Mouse (Mus musculus) MEL (cell line): ENCODE data around the gene Tsnaxip1. TPM values are rescaled to one million over a fixed set of nuclear protein-coding genes. Genes with fewer than 3 reads are reported as not detected.

Experiments used
- DNase-seq: peaks from one replicate; pipeline ENCODE4 v3.0.0; 2011; ENCODE audit warnings: low read depth, low spot score
- H3K27ac ChIP-seq: 2 replicates; pipeline ENCODE4 v1.5.1; 2012; ENCODE audit warnings: low read depth, mild to moderate bottlenecking, control low read depth, low read length, moderate library complexity; ENCODE audit not compliant: control insufficient read depth
- H3K27me3 ChIP-seq, 2 experiments: fragments of 150-350 bp in 1 of 2; sonication (generic) in 1 of 2; 2 replicates each; pipeline ENCODE4 v1.6.1; 2012; ENCODE audit warnings: low read length in 2 of 2, mild to moderate bottlenecking in 2 of 2, improper control_type of control experiment in 1 of 2, moderate library complexity in 1 of 2; ENCODE audit not compliant: insufficient read depth in 2 of 2, control insufficient read depth in 1 of 2
- H3K36me3 ChIP-seq, 2 experiments: 2 replicates each; pipeline ENCODE4 v1.6.1; 2012 to 2014; ENCODE audit warnings: low read length in 2 of 2, improper control_type of control experiment in 1 of 2, inconsistent platforms in 1 of 2, mild to moderate bottlenecking in 1 of 2; ENCODE audit not compliant: insufficient read depth in 2 of 2, control insufficient read depth in 1 of 2
- H3K4me1 ChIP-seq, 2 experiments: fragments of 150-350 bp in 1 of 2; sonication (generic) in 1 of 2; 2 replicates each; pipeline ENCODE4 v1.6.1; 2012; ENCODE audit warnings: low read length in 2 of 2, improper control_type of control experiment in 1 of 2, mild to moderate bottlenecking in 1 of 2; ENCODE audit not compliant: insufficient read depth in 2 of 2, control insufficient read depth in 1 of 2
- H3K4me3 ChIP-seq, 2 experiments: fragments of 150-350 bp in 1 of 2; sonication (generic) in 1 of 2; 2 replicates each; pipeline ENCODE4 v1.5.1; 2012; ENCODE audit warnings: low read depth in 2 of 2, low read length in 2 of 2, mild to moderate bottlenecking in 2 of 2, moderate library complexity in 2 of 2, control low read depth in 1 of 2, improper control_type of control experiment in 1 of 2; ENCODE audit not compliant: control insufficient read depth in 1 of 2, insufficient read depth in 1 of 2
- H3K79me2 ChIP-seq: 2 replicates; pipeline ENCODE4 v1.6.1; 2012; ENCODE audit warnings: mild to moderate bottlenecking, low read length, moderate library complexity; ENCODE audit not compliant: control insufficient read depth, poor library complexity, insufficient read depth
- H3K9ac ChIP-seq: 2 replicates; pipeline ENCODE4 v1.6.1; 2012; ENCODE audit warnings: low read depth, mild to moderate bottlenecking, control low read depth, low read length, moderate library complexity; ENCODE audit not compliant: control insufficient read depth, poor library complexity, severe bottlenecking
- H3K9me3 ChIP-seq: fragments of 150-350 bp; sonication (generic); replicated peaks from 2 replicates; pipeline ENCODE4 v1.6.1; 2012; ENCODE audit warnings: mild to moderate bottlenecking, low read length, improper control_type of control experiment, moderate library complexity; ENCODE audit not compliant: insufficient read depth
- BHLHE40 ChIP-seq: IDR thresholded peaks from 2 replicates; pipeline ENCODE4 v1.6.1; 2012; ENCODE audit warnings: low read depth, mild to moderate bottlenecking, inconsistent platforms, low read length, improper control_type of control experiment, borderline replicate concordance
- CHD2 ChIP-seq: IDR thresholded peaks from 2 replicates; pipeline ENCODE4 v1.6.1; 2011; ENCODE audit warnings: low read length, improper control_type of control experiment
- CTCF ChIP-seq, 3 experiments: IDR thresholded peaks in 2 of 3; conservative IDR thresholded peaks in 1 of 3; 2 replicates each; pipeline ENCODE4 v1.5.1; 2011 to 2012; ENCODE audit warnings: low read length in 3 of 3, low read depth in 2 of 3, mild to moderate bottlenecking in 2 of 3, improper control_type of control experiment in 1 of 3, inconsistent platforms in 1 of 3, mixed read lengths in 1 of 3, moderate library complexity in 1 of 3; ENCODE audit not compliant: control insufficient read depth in 1 of 3, insufficient read depth in 1 of 3, poor library complexity in 1 of 3, severe bottlenecking in 1 of 3
- E2F4 ChIP-seq: IDR thresholded peaks from 2 replicates; pipeline ENCODE4 v1.6.1; 2011; ENCODE audit warnings: low read depth, low read length, improper control_type of control experiment, borderline replicate concordance
- ELF1 ChIP-seq: IDR thresholded peaks from 2 replicates; pipeline ENCODE4 v1.6.1; 2014; ENCODE audit warnings: low read depth, mild to moderate bottlenecking, inconsistent platforms, low read length, improper control_type of control experiment, moderate library complexity
- ETS1 ChIP-seq: IDR thresholded peaks from 2 replicates; pipeline ENCODE4 v1.6.1; 2012; ENCODE audit warnings: low read depth, mild to moderate bottlenecking, inconsistent platforms, low read length, improper control_type of control experiment, moderate library complexity
- GABPA ChIP-seq: IDR thresholded peaks from 2 replicates; pipeline ENCODE4 v1.6.1; 2012; ENCODE audit warnings: low read depth, mild to moderate bottlenecking, inconsistent platforms, low read length, improper control_type of control experiment, moderate library complexity
- HCFC1 ChIP-seq: IDR thresholded peaks from 2 replicates; pipeline ENCODE4 v1.6.1; 2012; ENCODE audit warnings: low read depth, mild to moderate bottlenecking, inconsistent platforms, low read length, improper control_type of control experiment, moderate library complexity
- JUND ChIP-seq: IDR thresholded peaks from 2 replicates; pipeline ENCODE4 v1.6.1; 2011; ENCODE audit warnings: low read depth, mild to moderate bottlenecking, improper control_type of control experiment, low read length
- KAT2A ChIP-seq: conservative IDR thresholded peaks from 2 replicates; pipeline ENCODE4 v1.6.1; 2012; ENCODE audit warnings: low read depth, low read length, improper control_type of control experiment, inconsistent platforms
- MAFK ChIP-seq: IDR thresholded peaks from 2 replicates; pipeline ENCODE4 v1.6.1; 2011; ENCODE audit warnings: low read depth, mild to moderate bottlenecking, low read length, improper control_type of control experiment, borderline replicate concordance
- MAX ChIP-seq: IDR thresholded peaks from 2 replicates; pipeline ENCODE4 v1.6.1; 2011; ENCODE audit warnings: low read length, improper control_type of control experiment
- MAZ ChIP-seq: IDR thresholded peaks from 2 replicates; pipeline ENCODE4 v1.6.1; 2012; ENCODE audit warnings: low read depth, mild to moderate bottlenecking, inconsistent platforms, low read length, improper control_type of control experiment
- MEF2A ChIP-seq: IDR thresholded peaks from 2 replicates; pipeline ENCODE4 v1.6.1; 2014; ENCODE audit warnings: low read depth, mild to moderate bottlenecking, inconsistent platforms, low read length, improper control_type of control experiment; ENCODE audit not compliant: poor library complexity, insufficient replicate concordance, severe bottlenecking; ENCODE audit errors: extremely low read depth
- MXI1 ChIP-seq: IDR thresholded peaks from 2 replicates; pipeline ENCODE4 v1.6.1; 2011; ENCODE audit warnings: mild to moderate bottlenecking, low read depth, low read length, improper control_type of control experiment
- MYB ChIP-seq: IDR thresholded peaks from 2 replicates; pipeline ENCODE4 v1.6.1; 2011; ENCODE audit warnings: mild to moderate bottlenecking, low read depth, low read length, improper control_type of control experiment
- MYC ChIP-seq: IDR thresholded peaks from 2 replicates; pipeline ENCODE4 v1.6.1; 2011; ENCODE audit warnings: low read depth, mild to moderate bottlenecking, low read length, improper control_type of control experiment, moderate library complexity
- NRF1 ChIP-seq: IDR thresholded peaks from 2 replicates; pipeline ENCODE4 v1.6.1; 2014; ENCODE audit warnings: low read depth, mild to moderate bottlenecking, inconsistent platforms, low read length, improper control_type of control experiment, moderate library complexity; ENCODE audit not compliant: poor library complexity, insufficient read depth, severe bottlenecking
- POLR2AphosphoS2 ChIP-seq: IDR thresholded peaks from 2 replicates; pipeline ENCODE4 v1.6.1; 2011; ENCODE audit warnings: low read length, improper control_type of control experiment
- RAD21 ChIP-seq: IDR thresholded peaks from 2 replicates; pipeline ENCODE4 v1.6.1; 2011; ENCODE audit warnings: mild to moderate bottlenecking, low read depth, low read length, improper control_type of control experiment
- RCOR1 ChIP-seq: IDR thresholded peaks from 2 replicates; pipeline ENCODE4 v1.6.1; 2012; ENCODE audit warnings: low read depth, mild to moderate bottlenecking, inconsistent platforms, low read length, improper control_type of control experiment
- SIN3A ChIP-seq: IDR thresholded peaks from 2 replicates; pipeline ENCODE4 v1.6.1; 2012; ENCODE audit warnings: low read length, improper control_type of control experiment, inconsistent platforms
- SMC3 ChIP-seq: IDR thresholded peaks from 2 replicates; pipeline ENCODE4 v1.6.1; 2011; ENCODE audit warnings: low read depth, low read length, improper control_type of control experiment
- TAL1 ChIP-seq: IDR thresholded peaks from 2 replicates; pipeline ENCODE4 v1.6.1; 2012; ENCODE audit warnings: mild to moderate bottlenecking, inconsistent platforms, low read length, moderate library complexity, mixed read lengths
- TBP ChIP-seq: IDR thresholded peaks from 2 replicates; pipeline ENCODE4 v1.8.0; 2011; ENCODE audit warnings: low read depth, low read length, improper control_type of control experiment
- TCF12 ChIP-seq: IDR thresholded peaks from 2 replicates; pipeline ENCODE4 v1.6.1; 2014; ENCODE audit warnings: low read depth, mild to moderate bottlenecking, inconsistent platforms, low read length, improper control_type of control experiment, moderate library complexity
- USF1 ChIP-seq: IDR thresholded peaks from 2 replicates; pipeline ENCODE4 v1.6.1; 2014; ENCODE audit warnings: low read depth, mild to moderate bottlenecking, inconsistent platforms, low read length, improper control_type of control experiment, moderate library complexity
- ZC3H11A ChIP-seq: IDR thresholded peaks from 2 replicates; pipeline ENCODE4 v1.6.1; 2012; ENCODE audit warnings: low read depth, mild to moderate bottlenecking, inconsistent platforms, low read length, improper control_type of control experiment
- ZMIZ1 ChIP-seq: IDR thresholded peaks from 2 replicates; pipeline ENCODE4 v1.6.1; 2012; ENCODE audit warnings: low read depth, mild to moderate bottlenecking, inconsistent platforms, low read length, improper control_type of control experiment, moderate library complexity
- polyA plus RNA-seq, 2 experiments: library from polyadenylated mRNA; stranded (reverse) in 1 of 2; unstranded in 1 of 2; fragments of >175 nt in 1 of 2; fragments of >200 nt in 1 of 2; gene quantifications; 2 replicates each; pipeline versions ENCODE4 v1.2.1 to v1.2.4; 2012; ENCODE audit warnings: low replicate concordance in 2 of 2, low read depth in 1 of 2; ENCODE audit not compliant: insufficient read length in 2 of 2, insufficient read depth in 1 of 2, missing spikeins in 1 of 2
- total RNA-seq: library from RNA; depleted of rRNA; stranded (reverse); fragments of 300-350 nt; gene quantifications from 2 replicates; pipeline ENCODE4 v1.2.3, GENCODE M21; 2012

The Tsnaxip1 gene
- total and polyA plus RNA-seq, 3 experiments, result 0.10 TPM; not detected in 2

DNA sequence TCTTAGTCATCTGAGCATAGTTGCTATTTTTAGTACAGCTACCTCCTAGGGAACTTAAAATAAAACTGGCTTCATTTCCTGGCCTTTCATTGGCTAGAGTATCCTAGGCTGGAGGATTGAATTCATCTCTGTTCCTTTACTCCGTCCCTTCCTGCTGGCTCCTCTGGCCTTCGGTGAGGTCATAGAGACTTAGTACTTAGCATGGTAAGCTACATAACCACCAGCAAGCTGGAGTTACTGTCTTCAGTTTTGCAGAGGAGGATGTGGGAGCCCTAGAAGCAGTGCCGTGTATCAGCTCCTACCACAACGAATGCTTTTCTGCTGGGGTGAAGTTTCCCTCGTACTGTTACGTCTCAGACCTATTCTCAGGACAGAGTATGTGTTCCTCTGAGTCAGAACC lies 46.8 kb downstream of the Tsnaxip1 start:
- no peaks in the 10 kb centered on the region for H3K4me1 ChIP-seq
- H3K4me3 ChIP-seq, result no peak overlapping the region
- peaks cover 0 to 31% of the 10 kb centered on the region in 2 experiments; a peak in 2 of 4 replicates for H3K36me3 ChIP-seq
- no peak for TF ChIP-seq SMC3
- no peak for TF ChIP-seq MAX
- no peak for TF ChIP-seq BHLHE40
- no peak for TF ChIP-seq TAL1
- TF ChIP-seq USF1, result no peak
- TF ChIP-seq ETS1, result no peak
- H3K27me3 ChIP-seq, result no peaks in the 10 kb centered on the region
- peaks cover 26% of the 10 kb centered on the region for H3K79me2 ChIP-seq
- H3K27ac ChIP-seq, result no peak overlapping the region
- no peak overlapping the region for H3K9ac ChIP-seq
- H3K9me3 ChIP-seq, result no peaks in the 10 kb centered on the region
- no peak for DNase-seq

DNA sequence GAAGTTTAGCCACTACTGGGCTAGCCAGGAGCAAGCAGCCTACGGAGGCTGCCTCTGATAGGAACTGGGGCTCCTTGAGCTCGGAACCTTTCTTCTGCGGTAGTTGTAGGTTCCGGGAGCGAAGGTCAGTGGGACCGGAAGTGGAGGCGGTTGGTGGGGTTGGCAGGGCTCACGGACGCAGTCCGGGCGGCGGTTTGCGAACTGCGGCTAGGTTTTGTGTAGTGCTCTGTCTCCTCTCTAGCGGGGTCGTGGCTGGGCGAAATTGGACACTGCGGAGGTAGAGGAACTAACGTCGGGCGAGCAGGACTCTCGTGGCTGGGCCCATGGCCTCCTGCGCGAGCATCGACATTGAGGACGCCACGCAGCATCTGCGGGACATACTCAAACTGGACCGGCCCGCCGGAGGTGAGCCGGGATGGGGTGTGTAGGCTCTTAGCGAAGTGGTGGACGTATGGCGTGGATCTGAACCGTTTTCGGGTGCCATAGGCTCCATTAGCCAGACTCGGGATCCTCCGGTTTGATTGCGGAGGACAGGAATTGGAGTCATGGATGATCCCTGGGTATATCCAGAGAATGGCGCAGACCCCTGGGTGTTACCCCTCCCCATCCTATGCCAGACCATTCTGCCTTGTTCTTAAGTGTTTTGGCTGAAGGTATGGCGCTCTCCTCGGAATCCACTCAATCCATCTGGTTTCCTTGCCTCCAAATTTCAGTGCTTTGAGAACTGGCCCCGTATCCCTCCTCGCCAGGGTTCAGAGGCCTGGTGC lies 53.4 kb downstream of the Tsnaxip1 start, which contains the start of gene Edc4:
TSS of gene Edc4 (plus strand) at position 128 of the 767 bp plus-strand sequence.
- Histone ChIP-seq H3K9me3 (no peaks in the 10 kb centered on the region), H3K27ac (peak within 1 kb of the TSS; percentile 70), H3K9ac (peak within 1 kb of the TSS; percentile 90), H3K36me3 (peaks cover 5 to 10% of the 10 kb centered on the region in 2 experiments), H3K27me3 (no peaks in the 10 kb centered on the region), H3K79me2 (peaks cover 25% of the 10 kb centered on the region), H3K4me3 (peak within 1 kb of the TSS; percentile 86 to 98), H3K4me1 (peaks cover 0 to 4% of the 10 kb centered on the region in 2 experiments; a peak in 1 of 4 replicates)
- peak; percentile 94 for DNase-seq
- TF ChIP-seq BHLHE40, result no peak
- no peak for TF ChIP-seq JUND
- no peak; the same call in 1 of the 2 replicates for TF ChIP-seq KAT2A
- peak; percentile 87 for TF ChIP-seq TBP
- peak; percentile 71; the same call in 1 of the 2 replicates for TF ChIP-seq MYC
- peak; percentile 87 for TF ChIP-seq ELF1
- no peak for TF ChIP-seq GABPA
- no peak for TF ChIP-seq RCOR1
- peak; percentile 38; the same call in 1 of the 2 replicates for TF ChIP-seq USF1
- TF ChIP-seq CTCF (IDR thresholded peaks at IDR 0.05 in 2 of 3, conservative IDR thresholded peaks at IDR 0.05 in 1 of 3; ENCODE audit: control insufficient read depth in 1 of 3, insufficient read depth in 1 of 3, low read depth in 2 of 3, low read length in 3 of 3, poor library complexity in 1 of 3, severe bottlenecking in 1 of 3), result no peak
- TF ChIP-seq SMC3, result peak; percentile 26; the same call in 1 of the 2 replicates
- no peak for TF ChIP-seq MEF2A
- peak; percentile 45; the same call in 1 of the 2 replicates for TF ChIP-seq MAX
- peak; percentile 86 for TF ChIP-seq TCF12
- peak; percentile 95 for TF ChIP-seq SIN3A
- peak; percentile 77 for TF ChIP-seq ZMIZ1
- TF ChIP-seq POLR2AphosphoS2, result peak; percentile 97
- TF ChIP-seq E2F4, result peak; percentile 60; the same call in 1 of the 2 replicates
- TF ChIP-seq CHD2, result no peak; the same call in 1 of the 2 replicates
- TF ChIP-seq HCFC1, result peak; percentile 95
- TF ChIP-seq ZC3H11A, result peak; percentile 5; the same call in 1 of the 2 replicates
- TF ChIP-seq RAD21, result no peak
- TF ChIP-seq MXI1, result peak; percentile 89
- peak; percentile 36; the same call in 1 of the 2 replicates for TF ChIP-seq NRF1
- TF ChIP-seq MAFK, result no peak
- TF ChIP-seq MAZ, result no peak; the same call in 1 of the 2 replicates
- peak; percentile 91 for TF ChIP-seq MYB
